Mouse (Mus musculus): ENCODE data around the gene Cdx2.

Gene Cdx2

DNA sequence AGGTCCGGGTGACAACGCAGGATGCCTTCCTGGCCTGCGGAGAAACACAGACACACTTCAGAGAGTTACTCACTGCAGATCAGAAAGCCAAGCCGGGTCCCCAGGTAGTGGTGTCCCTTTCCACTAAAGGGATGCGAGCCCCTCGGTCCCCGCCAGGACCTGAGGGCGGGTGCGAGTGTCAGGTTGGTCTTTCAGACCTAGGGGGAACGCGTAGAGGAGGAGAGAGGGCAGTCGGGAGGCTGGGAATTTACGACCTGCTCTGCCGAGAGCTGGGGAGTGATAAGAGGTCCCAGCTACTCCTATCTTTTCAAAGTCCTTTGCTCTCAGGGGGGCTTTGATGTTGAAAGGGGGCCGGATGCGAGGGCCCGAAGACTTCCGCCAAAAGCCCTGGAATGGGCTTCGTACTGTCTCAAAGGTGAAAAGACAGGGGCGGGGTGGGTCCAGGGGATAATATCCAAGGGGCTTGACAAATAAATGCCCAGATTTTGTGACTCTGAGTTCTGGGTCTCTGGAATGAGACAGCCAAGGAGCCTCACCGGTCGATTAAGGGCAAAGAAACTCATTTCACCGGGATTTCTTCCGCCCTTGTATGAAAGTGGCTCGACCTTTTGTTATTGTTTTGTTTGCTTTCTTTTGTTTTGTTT, 8.5 kb upstream of the Cdx2 start:
- DNase-seq (ENCODE audit: low spot score) = no peak

DNA sequence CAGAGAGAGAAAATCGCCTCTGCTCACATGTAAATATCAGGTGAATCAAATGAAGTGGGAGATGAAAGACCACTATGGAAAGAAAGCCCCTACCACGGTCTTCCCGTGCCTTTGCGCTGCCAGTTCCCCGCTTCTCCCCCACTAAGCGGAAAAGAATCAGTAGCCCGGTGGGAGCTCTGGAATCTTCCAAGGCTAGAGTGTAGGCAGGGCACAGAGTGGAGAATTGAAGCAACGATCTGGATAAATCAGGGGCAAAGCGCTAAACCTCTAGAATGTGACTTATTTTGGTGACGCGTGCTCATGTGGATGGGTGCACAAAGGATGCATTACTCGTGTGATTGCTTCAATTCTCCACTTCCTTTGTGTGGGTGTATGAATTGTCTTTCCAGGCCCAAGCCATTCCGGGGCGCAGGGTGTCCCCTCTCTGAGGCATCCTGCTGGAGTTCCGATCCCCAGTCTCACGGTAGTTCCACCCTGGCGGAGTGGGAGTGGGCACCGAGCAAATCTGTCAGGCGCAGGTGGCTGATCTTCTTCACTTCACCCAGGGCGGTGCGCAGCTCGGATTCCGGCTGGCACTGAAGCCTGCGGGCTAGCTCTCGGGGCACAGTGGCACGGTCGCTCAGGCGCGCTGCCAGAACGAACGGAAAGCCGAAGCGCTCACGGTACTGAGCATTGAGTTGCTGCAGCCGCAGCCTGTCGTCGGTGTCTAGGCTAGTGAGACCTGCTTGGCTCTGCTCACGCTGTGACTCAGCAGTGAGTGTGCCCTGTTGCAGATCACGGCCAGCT, 7.8 kb upstream of the Cdx2 start:
- peak; percentile 34 for DNase-seq (ENCODE audit: low spot score)

DNA sequence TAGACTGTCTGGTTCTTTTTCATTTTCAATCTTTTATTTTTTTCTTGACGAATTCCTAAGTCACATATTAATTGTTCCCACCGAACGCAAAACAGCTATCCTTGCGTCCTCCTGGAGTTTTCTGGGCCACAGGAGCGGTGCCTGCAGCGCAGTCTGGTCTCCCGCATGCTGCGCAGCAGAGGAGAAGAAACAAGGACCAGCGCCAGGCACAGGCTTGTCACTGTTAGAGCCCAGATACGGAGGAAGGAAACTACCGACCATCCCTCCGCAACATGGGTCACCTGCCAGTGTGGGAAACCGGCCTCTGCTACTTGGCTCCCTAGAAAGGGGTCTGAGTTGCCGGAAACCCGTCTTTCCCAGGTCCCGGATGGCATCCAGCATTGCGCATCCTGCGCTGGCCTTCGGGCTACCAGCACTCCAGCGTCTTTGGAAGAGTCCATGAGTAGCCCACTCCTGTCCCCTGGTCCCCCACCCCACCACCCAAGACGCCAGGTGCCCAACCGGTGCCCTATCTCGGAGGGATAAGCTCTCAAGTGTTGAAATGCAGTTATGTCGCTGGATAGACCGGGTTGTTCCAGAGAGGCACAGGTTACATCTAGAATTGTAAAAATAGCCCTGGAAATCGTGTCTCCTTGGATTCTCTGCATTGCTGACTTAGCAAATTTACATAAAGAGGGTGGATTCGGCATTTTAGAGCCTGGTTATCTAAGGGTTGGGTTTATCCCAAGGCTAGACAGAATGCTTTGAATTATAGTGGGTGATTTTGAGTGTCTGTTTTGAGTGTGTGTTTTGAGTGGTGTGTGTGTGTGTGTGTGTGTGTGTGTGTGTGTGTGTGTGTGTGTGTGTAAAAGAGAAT, 6.0 kb upstream of the Cdx2 start:
- DNase-seq (ENCODE audit: low spot score) = no peak

DNA sequence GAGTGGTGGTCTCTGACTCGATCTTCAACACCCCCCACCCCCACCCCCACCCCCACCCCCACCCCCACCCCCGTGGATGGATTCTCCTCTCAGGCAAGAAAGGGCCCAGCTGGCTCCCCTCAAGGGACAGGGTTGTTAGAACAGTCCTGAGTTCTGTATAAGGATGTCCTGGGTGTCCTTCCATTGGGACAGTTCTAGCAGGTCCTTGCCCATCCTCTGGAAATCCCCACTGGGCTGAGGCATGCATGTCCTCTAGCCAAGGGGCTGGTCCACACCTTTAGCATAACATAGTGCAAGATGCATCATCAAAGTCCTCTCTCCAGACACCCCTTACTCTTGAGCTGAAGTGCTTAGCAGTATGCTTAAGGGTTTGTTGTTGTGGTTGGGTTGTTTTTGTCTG, 2.7 kb upstream of the Cdx2 start:
- DNase-seq (ENCODE audit: low spot score) = no peak

DNA sequence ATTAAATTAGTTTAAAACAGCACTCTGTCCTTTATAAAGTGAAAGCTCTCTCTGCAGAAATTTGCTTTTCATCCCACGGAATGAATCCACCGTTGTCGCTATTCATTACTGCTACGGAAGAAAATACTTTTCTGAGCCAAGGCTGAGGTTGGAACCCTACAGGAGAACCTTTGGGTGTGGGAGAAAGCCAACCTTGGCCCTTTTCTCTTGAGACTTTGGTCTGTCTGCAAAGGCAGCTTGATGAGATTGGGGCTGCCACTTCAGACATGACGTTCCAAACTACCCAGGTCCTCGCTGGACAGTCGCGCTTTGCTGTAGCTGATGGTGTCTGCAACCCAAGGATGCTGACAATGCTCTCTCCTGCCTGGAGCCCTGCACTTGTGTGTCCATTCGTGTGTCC, 1.4 kb upstream of the Cdx2 start:
- no peak for DNase-seq (ENCODE audit: low spot score)

DNA sequence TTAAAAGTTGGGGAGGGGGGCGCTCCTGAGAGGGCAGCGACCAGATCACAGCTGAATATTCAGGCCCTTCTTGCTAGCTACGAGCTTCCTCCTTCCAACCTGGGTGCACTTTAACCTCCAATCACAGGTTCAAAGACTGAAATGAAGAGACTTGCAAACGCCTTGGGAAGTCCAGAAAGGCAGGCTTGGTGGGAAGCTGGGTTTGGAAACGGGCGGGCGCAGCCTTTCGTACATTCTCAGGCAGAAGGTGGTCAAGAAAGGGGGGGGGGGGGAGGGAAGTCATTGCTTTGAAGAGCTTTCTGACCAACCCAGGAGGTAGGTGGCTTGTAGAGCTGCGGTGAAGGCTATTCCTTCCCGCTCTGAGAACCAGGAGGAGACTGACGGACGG, 322 bp upstream of the Cdx2 start:
- no peak for DNase-seq (ENCODE audit: low spot score)

DNA sequence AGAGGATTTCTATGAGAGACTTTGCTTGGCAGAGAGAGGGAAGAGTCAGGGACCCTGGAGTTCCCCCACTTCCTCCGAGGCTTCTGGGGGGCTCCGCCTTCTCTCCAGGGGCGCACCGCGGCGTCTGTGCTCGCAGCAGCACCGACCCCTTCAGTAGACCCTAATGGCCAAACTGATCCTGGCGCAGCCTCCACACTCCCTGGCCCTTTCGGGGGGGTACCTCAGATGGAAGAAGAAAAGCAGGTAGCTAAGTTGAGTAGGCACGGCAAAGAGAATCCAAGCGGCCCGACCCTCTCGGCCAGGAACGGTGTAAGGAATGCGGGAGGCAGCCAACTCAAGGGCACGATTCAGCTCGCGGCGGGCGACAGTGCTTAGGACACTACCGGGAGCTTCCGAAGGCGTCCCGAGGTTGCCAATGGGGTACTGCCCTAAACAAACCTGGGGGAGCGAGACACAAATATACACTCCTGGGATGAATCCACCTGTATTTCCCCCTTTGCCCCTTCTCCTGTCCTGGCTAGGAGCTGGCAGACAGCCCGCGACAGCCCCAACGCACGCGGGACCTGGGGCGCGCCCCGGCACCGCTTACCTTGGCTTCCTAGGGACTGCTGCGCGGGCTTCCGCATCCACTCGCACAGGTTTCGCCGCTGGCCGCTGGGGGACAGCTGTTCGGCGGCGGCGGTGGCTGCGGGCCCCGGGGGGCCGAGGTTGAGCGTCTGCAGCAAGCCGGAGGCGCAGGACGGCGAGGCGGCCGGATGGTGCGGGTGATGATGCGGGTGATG, 1.0 kb downstream of the Cdx2 start:
- DNase-seq (ENCODE audit: low spot score) = no peak

DNA sequence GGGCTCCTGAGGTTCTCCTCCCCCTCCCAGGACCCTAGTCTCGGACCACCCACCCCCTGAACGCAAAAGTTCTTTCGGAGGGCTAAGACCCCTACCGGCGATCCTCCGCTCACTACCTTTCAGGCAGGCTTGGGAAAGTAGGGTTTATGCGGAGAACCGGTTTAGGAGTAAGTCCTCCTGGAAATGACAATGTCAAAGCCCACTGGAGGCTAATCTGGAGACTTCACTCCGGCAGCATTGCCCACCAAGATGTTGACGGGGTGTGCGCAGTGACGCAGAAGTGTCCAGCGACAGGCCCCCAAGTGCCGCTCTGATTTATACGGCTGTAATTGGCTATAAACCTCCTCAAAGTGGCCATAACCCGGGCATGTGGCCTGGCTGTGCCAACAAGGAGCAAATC, 1.9 kb downstream of the Cdx2 start:
- DNase-seq (ENCODE audit: low spot score) = no peak

DNA sequence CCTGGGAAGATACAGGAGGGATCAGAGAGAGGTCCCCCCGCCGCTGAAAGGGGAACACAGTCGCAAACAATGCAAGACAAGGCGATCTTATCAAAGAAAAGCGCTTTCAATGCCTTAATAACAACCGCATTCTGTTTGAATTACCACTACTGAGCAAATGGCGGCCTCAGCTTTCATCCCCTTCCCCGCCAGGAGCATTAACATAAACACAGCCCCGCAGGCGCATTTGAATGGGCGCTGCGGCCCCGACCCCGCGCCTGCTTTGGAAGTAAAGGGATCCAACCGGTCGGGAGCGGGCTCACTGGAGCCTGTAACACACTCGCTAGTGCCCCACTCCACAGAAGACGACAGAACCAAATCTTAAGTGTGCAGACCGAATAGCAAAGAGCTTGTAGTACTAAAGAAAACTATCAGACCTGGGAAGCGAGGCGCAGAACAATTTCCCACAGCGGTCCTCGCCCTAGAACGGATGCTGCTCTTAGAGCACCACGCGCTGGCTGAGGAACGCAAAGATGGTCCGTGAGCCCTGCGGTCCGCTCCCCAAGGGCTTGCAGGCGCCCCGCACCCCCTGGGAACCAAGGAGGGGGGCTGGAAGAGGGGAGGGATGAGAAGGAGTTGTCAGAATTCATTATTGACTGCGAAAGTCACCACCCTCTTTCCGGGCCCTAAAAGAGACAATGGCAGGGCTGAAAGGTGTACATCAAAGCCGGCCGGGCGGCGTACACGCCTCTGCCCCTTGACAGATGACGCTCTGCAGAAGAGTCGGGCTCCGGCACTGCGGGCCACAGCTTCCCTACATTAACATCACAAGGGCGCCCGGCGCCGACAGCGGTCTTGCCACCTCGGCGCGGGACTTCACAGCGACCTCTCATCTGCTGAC, 2.6 kb downstream of the Cdx2 start:
- DNase-seq (ENCODE audit: low spot score) = no peak

DNA sequence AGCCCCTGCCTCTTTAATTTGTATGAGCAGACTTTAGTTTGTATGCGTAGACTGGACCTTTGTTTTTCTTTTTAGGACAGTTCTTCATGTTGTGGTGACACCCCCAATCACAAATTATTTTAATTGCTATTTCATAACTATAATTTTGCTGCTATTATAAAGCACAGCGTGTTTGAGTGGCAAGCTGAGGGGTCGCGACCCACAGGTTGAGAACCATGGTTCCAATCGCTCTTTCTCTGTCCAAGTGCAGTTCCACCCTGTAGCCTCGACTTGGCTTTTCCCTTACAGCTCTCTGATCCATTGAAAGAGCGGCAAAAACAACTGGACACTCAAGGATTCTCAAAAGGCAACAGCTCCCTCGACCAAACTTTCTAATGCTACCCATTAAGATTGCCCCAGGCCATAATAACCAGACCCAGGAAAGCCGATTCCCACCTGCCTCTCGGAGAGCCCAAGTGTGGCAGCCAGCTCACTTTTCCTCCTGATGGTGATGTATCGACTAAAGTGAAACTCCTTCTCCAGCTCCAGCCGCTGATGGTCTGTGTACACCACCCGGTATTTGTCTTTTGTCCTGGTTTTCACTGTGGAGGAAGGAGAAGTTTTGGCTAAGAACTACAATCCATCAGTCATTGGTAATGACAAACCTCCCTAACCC, 4.2 kb downstream of the Cdx2 start:
- DNase-seq (ENCODE audit: low spot score) = no peak

DNA sequence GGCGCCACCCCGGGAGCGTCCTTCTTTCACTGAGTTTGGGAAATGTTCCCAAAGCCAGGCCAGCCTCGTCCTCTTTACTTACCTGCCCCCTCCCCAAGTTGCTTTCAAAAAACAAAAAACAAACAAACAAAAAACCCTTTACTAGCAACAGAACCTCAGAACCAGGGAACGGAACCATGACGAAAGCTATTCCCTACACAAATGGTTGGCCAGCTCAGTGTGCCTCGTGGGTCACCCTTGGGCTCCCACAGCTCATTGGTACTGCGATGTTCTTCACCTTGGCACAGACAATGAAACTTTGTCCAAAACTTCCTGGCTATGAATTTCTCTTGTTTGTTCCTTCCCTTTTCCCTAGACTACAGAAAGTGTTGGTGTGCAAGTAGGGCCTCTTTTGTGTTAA, 4.9 kb downstream of the Cdx2 start:
- no peak for DNase-seq (ENCODE audit: low spot score)

DNA sequence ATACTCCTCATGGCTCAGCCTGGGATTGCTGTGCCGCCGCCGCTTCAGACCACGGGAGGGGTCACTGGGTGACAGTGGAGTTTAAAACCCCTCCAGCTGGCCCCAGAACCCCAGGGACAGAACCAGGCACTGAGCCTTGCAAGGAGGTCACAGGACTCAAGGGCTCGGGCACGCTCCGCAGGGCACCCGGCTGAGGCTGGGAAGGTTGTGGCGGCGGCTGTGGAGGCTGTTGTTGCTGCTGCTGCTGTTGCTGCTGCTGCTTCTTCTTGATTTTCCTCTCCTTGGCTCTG, 5.3 kb downstream of the Cdx2 start:
- DNase-seq (ENCODE audit: low spot score) = no peak

DNA sequence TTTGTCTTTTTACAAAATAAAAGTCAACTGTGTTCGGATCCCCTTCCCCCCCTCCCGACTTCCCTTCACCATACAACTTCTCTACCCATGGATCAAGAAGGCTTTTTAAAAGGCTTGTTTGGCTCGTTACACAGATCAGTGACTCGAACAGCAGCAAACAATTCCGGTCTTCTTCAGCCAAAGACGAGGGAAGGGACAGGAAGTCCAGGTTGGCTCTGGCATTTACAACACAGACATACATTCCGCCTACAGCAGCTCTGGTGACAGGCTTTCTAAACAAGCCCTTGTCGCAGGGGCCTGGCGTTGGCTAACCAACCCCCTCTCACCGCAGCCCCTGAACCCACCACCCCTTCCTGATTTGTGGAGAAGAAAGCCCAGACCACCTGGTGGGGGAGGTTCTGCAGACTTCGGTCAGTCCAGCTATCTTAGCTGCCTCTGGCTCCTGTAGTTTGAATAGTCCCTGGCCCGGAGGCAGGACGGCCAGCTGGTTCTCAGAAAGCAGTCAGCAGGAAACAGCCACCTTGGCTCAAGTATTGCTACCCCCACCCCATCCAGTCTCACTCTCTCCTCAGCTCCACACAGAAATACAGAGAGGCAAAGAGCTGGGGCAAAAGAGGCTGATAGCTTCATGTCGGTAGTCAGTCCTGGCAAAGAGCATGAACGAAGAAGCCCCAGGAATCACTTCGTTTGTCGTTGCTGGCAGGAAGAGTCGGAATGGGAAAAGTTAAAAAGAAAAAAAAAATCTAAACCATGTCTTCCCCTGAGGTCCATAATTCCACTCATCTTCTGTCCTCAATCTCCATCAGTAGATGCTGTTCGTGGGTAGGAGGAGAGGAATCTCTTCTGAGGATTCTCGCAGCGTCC, 5.9 kb downstream of the Cdx2 start:
- no peak for DNase-seq (ENCODE audit: low spot score)

DNA sequence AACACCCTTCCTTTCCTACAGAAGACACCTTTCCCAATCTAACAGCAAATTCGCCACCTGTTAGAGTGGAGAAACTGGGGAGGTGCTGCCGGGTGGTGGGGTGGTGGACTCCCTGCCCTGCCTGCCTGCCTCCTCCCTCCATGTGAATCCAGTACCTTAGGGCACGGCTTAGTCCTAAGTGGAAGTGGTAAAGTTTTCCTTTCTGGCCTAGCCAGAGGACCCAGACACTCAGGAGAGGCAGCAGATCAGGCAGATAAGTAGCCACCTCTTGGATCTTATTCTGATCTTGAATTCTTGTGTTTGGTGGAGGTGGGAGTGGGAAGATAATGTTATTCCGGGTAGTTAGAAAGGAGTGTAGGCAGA, 7.1 kb downstream of the Cdx2 start:
- no peak for DNase-seq (ENCODE audit: low spot score)

DNA sequence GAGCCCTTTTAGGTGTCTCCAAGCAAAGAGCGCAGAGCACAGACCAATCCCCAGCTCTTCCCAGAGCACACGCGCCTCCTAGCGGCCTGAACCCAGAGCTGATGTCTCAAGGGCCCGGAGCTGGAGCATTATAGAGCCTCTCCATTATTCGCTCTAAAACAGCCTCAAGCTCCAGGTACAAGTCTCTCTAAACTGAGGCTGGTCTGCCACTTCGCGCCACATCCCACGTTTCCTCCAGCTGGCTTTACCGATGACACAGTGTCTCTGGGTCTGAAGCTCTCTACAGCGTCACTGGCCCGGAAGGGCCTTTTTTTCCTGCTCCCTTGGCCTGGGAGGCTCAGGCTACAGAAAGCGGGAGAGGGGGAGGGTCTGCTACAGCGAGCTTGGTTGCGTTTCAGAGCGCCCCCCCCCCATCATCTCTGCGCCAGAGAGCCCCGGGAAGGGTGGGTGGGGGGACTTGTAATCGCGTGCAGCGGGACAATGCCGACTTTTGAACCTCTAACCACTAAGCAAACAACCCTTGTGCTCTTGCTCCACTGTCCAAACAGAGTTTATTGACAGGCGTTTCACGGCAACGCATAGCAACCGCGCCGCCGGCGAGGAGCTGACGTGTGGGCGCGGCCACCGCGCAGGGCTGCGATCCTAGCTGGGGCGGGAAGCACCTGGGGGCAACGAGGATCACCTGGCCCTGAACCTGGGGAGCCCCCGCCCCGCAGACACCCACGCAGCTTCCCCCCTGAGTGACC, 7.6 kb downstream of the Cdx2 start:
- peak; percentile 61 for DNase-seq (ENCODE audit: low spot score)

DNA sequence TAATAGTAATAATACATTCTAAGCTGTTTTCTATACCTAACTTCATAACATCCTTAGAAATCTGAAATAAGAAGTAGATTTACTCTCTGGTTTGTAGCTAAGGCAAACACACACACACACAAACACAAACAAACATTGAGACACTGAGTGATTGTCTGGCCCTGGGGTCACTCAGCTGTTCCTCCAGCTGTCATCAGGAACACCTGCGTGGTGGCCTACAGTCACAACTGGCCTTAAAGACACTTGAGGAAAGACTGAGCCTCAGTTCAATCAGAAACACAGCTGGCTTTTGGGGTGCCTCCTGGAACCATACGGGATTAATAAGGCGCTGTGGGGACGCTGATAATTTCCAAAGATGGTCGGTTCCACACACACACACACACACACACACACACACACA, 9.8 kb downstream of the Cdx2 start:
- no peak for DNase-seq (ENCODE audit: low spot score)

DNA sequence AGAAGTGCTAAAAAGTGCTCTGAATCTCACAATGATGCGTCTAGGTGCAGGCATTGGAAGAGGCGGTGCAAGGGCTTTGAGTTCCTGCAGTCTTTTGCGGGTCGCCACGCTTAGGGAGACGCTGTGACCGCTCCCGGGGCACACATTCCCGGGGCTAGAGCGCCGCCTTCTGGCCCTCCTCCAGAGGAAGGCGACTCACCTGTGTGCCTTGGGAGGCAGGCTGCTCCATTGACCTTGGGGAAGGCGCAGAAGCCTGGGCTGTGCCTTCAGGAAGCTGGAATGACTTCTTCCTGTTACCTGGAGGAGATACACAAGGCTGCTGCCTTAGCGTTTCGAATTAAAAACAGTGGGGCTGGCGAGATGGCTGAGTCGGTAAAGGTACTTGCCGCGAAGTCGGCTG, 12.9 kb downstream of the Cdx2 start:
- DNase-seq (ENCODE audit: low spot score) = peak; percentile 21

DNA sequence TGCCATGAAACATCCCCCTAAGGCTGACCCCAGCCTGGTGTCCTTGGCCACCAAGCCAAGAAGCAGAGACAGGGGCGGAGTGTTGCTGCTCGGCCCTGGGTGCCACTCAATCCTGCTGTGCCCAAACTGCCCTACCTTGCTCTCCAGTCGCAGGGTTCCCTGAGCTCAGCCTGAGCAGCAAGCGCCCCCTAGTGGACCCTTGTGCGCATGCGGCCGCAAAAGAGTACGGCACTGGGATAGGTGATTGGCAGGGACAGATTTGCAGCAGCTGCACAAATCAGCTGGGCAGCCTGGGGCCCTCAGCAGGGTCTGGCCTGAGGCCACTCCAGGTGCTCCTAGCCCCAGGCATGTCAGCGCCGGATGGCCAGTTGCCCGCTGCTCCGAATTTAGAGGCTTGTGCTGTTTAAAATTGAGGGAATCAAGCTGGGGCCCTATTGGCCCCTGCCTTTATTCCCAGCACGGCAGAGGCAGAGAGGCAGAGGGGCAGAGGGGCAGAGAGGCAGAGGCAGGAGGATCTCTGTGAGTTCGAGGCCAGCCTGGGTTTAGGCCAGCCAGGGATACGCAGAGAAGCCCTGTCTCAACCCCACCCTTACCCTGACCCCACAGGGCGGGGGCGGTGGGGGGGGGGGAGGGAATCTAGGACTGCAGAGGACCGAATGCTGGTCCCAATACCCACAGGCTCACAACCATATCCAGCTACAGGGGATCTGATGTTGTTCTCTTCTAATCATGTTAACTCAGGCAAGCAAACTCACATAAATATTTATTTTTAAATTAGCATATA, 13.8 kb downstream of the Cdx2 start:
- DNase-seq (ENCODE audit: low spot score) = peak; percentile 87

Data from MN1 (cell line).